Mouse (Mus musculus) left cerebral cortex, adult 8-10 months (tissue): ENCODE data around the gene Fam228b. TPM values are rescaled to one million over a fixed set of nuclear protein-coding genes. Genes with fewer than 3 reads are reported as not detected.
"Not testable (repeated sequence)": the region's sequence is repeated elsewhere in the genome, so short reads cannot be mapped to it uniquely, and the experiment has no call there.

Experiments used
- DNase-seq, 2 experiments: peaks; one replicate each; pipeline ENCODE4 v3.0.0; 2022; ENCODE audit warnings: low spot score in 2 of 2
- total RNA-seq, 4 experiments: library from RNA; stranded (reverse); gene quantifications; 2 replicates each; pipeline ENCODE4 v1.2.4; 2022

Gene Fam228b
- 10 to 100 TPM; 17.6 to 20.0 (median 19.1) TPM for total RNA-seq

- DNase-seq, result peak; percentile 92 to 100
Measured at GRCm38 (mm10) chr12:4768492-4769332, at the start of gene Fam228b, which contains the start of gene Pfn4. Gene Fam228b (minus strand): TSS chr12:4769267. Gene Pfn4 (plus strand): TSS chr12:4769022.

- DNase-seq, result peak; percentile 92 to 94
Measured at GRCm38 (mm10) chr12:4817361-4818101, 48.5 kb upstream of the Fam228b start, which contains the start of gene Sf3b6. Gene Sf3b6 (plus strand): TSS chr12:4817544.

- DNase-seq, result no peak
Measured at GRCm38 (mm10) chr12:4816680-4817360, 47.8 kb upstream of the Fam228b start.

DNA sequence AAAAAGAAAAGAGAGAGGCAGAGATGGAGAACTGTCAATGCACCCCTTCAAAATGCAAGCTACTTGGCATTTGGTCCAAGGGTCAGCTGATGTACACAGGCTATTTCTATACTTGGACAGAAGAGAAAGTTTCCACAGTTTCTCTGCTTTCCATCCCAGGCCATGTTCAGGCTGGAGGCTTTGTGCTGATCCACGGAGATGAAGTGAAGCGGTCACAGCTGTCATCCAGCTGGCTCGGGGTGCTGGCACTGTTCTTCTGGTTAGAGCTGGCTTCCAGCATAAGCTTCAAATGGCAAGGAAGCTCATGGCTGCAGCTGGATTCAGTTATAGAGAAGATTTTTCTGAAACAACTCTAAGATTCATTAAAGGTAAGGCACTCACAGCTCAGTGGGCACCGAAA lies 44.6 kb upstream of the Fam228b start:
- DNase-seq, result no peak

- no peak for DNase-seq
Measured at GRCm38 (mm10) chr12:4811705-4812104, 42.6 kb upstream of the Fam228b start.

DNA sequence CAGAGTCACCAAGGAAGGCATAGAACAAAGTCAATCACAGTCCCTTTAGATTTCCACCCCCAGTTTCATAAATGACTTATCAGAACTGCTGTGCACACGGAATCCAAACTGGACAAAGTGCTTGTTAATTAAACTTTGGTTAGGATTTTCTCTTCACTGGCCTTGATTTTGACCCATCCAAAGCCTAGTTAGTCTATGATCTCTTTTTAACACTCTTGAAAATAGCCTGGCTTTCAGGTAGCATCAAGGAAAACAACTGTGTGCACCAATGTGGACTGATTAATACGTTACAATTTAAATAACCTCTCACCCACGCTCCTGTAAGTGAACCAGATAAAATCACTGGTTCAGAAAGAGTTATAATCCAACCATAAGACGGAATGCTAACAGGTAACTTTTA lies 42.0 kb upstream of the Fam228b start:
- DNase-seq, result no peak

GRCm38 (mm10) chr12:4797471-4797870 lies 28.4 kb upstream of the Fam228b start:
- DNase-seq, result not testable (repeated sequence)

DNA sequence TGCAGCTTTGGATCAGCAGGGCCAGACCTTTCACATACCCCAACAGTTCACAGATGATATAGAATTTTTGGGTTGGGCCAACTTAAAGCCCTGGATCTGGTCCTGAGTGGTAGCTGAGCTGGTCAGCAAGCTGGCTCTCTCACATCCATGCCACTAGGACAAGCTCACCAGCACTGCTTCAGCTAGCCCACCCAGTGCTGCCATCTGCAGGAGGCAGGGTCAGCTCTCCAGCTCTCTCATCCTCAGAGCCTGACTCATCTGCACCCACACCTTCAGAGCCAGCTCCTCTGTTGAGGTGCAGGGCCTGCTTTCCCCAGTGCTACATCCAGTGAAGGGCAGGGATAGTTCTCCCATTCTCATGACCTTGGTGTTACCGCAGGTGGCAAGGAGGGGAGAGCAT lies 24.7 kb upstream of the Fam228b start:
- DNase-seq, result no peak

DNA sequence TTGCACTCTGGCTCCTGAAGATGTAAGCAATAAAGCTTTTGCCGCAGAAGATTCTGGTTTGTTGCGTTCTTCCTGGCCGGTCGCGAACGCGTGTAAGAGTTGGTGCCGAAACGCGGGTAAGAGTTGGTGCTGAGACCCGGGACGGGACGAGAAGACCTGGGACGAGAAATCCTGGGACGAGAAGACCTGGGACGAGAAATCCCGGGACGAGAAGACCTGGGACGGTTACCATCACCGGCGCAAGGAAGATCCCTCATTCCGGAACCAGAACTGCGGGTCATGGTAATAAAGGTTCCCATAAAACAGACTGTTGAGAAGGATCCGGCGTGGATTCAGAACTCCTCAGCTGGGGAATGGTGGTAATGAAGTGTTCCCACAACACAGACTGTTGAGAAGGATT lies 19.1 kb upstream of the Fam228b start:
- not testable (repeated sequence) for DNase-seq

DNA sequence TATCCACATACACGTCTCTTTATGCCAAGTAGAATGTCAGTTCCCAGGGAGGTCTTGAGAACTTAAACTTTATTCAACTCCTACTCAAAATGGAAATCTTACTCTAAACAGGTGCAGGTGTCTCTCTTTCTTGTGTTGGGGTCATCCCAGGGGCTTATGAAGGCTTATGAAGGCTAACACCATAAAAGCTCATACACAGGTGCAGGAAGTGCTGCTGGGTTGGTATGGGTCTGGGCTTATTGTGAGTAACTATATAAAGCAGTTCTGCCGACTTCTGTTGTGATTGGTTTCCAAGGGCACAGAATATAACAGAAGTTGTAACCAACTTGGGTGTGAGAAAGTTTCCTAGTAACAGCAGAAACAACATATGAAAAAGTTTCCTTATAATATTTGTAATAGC lies 15.4 kb upstream of the Fam228b start:
- DNase-seq, result no peak

DNA sequence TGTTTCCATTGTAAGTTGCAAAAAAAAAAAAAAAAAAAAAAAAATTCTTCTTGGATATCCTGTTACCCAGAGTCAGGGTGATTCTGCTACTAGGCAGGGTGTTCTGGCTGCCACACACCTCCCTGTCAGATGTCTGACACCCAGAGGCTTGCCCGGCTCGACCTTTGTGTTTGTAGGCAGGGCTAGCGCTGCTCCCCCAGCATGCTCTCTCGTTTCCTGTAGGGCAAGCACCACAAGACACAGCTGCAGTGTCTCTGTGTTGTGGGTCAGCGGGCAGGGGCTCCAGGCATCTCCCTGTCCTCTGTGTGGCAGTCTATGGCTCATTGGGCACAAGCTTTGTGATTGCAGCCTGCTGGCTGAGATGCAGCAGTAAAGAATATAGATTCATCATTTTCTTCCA lies 14.5 kb upstream of the Fam228b start:
- no peak for DNase-seq

DNA sequence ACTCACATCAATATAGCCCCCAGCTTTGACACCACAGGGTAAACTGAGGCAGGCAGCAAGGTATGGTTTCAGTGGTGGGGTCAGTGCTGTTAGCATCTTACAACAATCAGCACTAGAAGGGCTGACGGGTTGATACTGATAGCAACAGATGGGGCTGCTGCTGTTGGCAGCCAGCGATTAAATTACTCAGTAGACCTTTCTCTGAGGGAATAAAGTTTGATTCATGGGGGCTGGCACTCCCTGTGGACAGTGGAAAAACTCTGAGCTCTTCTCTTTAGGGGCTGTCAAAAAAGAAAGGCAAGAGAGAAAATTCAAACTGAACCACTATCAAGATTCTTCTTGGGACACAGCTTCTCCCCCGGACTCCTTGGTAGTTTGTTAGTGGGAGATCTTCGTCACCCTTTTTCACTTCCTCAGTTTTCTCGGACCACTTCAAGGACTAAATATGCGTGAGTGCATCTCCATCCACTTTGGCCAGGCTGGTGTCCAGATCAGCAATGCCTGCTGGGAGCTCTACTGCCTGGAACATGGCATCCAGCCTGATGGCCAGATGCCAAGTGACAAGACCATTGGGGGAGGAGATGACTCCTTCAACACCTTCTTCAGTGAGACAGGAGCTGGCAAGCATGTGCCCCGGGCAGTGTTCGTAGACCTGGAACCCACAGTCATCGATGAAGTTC lies 12.8 kb upstream of the Fam228b start:
- DNase-seq, result not testable (repeated sequence)

DNA sequence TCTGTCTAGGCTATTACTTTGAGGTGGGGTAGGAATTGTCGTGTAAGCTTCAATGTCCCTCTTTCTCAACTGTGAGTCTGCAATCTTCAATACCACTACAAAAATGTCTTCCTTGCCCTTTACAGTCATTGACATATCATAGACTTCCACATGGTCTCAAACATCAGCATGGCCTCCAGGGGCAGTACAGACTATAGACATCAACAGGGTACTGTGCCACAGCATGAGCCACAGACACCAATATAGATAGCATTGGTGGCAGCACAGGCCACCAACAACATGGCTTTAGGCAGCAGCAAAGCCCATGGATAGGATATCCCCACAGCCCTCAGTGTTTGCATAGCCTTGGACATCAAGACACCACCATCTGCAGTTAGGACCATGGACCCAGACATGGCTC lies 12.2 kb upstream of the Fam228b start:
- no peak for DNase-seq

GRCm38 (mm10) chr12:4780245-4780644 lies 11.2 kb upstream of the Fam228b start:
- DNase-seq, result no peak

DNA sequence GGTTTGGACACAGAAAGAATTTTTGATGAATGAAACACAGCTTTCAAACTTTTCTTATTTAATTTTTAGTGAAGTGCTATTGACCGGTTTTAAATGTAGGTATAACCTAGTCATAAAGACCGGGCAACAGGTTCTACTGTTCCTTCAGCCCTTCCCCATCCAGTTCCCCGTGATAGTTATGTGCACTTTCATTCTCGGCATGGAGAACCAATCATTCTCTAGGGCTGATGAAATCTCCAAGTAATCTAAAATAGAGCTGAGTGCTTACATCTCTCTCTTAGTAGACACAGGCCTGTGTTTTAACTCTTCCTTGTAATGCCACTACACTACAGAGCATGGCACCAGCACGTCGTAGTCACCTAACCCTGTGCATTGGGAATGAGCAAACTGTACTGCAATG lies 8.7 kb upstream of the Fam228b start:
- no peak for DNase-seq

DNA sequence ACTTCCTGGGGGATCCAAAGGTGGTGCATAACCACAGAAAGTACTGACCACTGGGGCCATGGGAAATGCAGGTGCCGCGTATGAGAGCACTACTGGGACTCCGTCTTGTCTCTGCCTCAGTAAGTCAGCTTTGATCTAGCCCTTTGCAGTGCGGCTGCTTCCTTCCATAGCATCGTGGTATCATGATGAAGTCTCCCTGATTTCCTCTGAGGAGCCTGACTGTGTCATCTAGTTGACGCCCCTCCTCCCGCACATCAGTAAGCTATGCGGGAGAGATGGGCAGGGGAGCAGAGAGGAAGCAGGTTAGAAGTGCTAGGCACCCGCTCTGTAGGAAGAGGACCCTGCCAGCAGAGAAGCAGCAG lies 6.5 kb upstream of the Fam228b start:
- no peak for DNase-seq

- DNase-seq, result no peak
Measured at GRCm38 (mm10) chr12:4774895-4775587, 6.0 kb upstream of the Fam228b start.

DNA sequence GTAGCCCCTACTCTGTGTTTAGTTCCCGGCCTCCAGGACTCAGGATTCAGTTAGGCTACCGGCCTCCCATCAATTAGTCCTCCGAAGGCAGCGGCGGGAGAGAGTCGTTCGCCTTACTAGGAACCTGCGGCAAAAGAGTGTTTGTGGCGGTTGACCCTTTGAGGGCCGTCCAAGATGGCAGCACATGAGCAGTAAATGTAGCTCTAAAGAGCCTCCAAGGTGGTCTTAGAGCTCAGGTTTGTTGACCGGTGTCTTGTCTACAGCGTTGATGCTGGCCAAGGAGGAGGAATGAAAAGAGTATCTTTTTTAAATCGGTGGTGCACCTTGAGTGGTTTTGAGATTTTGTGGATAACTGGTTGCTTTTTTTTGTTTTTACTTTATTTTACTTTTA lies 261 bp upstream of the Fam228b start:
- no peak for DNase-seq

DNA sequence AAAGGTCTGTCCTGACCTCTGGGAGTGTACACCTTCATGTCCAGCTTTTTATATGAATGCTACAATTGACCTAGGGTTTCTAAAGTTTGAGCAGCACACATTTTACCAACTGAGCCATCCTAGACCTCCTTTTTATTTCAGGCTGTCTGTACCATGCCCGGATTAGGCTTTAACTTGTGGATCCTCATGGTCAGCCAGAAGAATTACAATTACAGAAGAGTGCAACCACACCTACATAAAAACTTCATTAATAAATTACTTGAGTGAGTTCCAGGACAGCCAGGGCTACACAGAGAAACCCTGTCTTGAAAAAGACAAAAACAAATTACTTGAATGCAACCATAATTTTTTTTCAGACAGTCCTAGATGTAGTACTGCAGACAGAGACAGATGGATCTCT lies 12.0 kb downstream of the Fam228b start:
- no peak for DNase-seq

DNA sequence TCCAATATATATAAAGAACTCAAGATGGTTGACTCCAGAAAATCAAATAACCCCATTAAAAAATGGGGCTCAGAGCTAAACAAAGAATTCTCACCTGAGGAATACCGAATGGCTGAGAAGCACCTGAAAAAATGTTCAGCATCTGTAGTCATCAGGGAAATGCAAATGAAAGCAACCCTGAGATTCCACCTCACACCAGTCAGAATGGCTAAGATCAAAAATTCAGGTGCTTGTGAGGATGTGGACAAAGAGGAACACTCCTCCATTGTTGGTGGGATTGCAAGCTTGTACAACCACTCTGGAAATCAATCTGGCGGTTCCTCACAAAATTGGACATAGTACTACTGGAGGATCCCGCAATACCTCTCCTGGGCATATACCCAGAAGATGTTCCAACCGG lies 14.6 kb downstream of the Fam228b start:
- DNase-seq, result not testable (repeated sequence)

- DNase-seq, result peak in 1 of 2 experiments; percentile 17
Measured at GRCm38 (mm10) chr12:4744486-4744885, 24.6 kb downstream of the Fam228b start.
